Mouse (Mus musculus): ENCODE data around the gene Prss36.
"Not testable (repeated sequence)": the region's sequence is repeated elsewhere in the genome, so short reads cannot be mapped to it uniquely, and the experiment has no call there.

Gene Prss36

GRCm38 (mm10) chr7:127899997-127900396, 46.5 kb downstream of the Prss36 start:
- DNase-seq, result no peak

DNA sequence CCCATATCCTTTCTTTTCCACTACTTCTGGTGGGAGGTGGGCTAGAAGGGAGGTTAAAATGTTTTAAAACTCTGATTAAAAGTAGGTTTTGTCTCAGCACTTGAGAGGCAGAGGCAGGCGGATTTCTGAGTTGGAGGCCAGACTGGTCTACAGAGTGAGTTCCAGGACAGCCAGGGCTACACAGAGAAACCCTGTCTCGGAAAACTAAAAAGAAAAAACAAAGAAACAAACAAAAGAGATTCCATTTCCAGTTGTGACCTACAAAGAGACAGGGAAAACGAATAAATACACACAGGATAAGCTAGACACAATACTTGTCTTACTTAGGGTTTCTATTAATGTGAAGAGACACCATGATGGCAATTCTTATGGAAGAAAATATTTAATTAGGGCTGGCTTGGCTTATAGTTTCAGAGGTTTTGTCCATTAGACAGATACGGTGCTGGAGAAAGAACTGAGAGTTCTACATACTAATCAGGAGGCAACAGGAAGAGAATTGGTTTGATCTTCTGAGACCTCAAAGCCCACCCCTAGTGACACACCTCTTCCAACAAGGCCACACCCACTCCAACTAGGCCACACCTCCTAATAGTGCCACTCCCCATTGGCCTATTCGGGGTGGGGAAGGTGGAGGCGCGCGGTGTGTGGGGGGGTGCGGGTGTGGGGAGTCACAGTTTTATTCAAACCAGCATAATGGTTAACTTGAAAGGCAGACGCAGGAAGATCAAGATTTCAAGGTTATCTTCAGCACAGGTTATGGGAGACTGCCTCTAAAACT, 48.2 kb downstream of the Prss36 start:
- DNase-seq, result no peak

- DNase-seq, result no peak
Observed at GRCm38 (mm10) chr7:127897542-127897941, 49.0 kb downstream of the Prss36 start.

GRCm38 (mm10) chr7:127896384-127896783, 50.1 kb downstream of the Prss36 start:
- peak; percentile 77 to 90 for DNase-seq

- not testable (repeated sequence) for DNase-seq
Observed at GRCm38 (mm10) chr7:127895891-127896290, 50.6 kb downstream of the Prss36 start.

GRCm38 (mm10) chr7:127895442-127895841, 51.1 kb downstream of the Prss36 start, which contains the start of the genes Gm21974 and Vkorc1:
Gm21974 (minus strand) TSS chr7:127895454.
Vkorc1 (minus strand) TSS chr7:127895617.
- peak; percentile 97 for DNase-seq

DNA sequence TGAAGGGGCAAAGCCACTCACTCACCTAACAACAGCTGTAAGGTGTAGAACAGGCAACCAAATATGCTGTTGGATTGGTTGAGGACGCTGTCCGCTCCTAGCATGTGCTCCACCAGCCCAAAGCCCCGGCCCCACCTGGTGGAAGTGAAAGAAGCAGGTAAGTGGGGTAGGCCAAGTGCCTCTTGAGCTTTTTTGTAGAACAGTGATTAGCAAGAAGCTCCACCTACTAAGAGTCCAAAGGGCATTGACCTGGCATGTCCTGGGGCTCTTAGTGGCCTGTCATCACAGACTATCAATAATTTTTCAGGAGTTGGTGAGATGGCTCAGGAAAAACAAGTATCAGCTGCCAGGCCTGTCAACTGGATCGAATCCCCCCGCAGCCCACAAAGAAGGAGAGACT, 52.0 kb downstream of the Prss36 start:
- no peak for DNase-seq

GRCm38 (mm10) chr7:127890798-127891197, 55.7 kb downstream of the Prss36 start, which contains the start of gene Prss53:
Prss53 (minus strand) TSS chr7:127890970.
- peak in 1 of 2 experiments; percentile 43 for DNase-seq

GRCm38 (mm10) chr7:127888821-127889220, 57.7 kb downstream of the Prss36 start:
- no peak for DNase-seq

DNA sequence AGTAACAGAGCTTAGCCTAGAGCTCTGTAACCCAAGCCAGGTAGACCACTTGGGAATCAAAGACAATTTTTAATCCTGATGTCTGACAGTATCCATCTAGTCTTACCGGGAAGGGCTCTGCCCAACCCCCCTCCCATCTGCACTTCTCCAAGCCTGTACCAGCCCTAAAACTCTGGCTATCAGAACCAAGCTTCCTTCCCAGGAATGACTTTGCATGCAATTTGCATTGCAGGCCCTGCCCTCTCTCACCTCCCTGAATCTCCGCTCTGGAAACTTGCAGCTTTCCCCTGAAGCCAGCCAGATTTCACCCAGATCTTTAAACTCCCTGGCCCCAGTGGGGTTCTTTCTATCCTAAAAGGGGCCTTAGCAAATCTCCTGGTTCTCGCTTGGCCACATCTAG, 58.7 kb downstream of the Prss36 start:
- no peak for DNase-seq

DNA sequence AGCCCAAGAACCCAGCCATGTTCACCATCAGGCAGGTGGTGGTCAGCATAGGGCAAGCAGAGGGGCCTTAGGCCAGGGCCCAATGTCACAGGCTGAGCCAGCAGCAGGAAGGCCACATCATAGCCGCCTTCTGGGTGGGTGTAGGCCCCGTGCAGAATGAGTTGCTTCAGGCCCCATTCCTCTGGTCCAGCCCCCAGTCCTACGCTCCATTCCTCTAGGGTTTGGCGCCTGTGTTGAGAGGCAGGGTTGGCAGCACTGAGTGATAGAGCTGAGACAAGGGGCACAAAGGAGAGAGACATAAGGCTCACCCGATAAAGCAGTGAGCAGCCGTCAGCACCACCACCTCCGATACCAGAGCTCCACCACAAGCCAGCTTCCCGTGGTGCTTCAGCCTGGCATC, 59.3 kb downstream of the Prss36 start:
- no peak for DNase-seq

DNA sequence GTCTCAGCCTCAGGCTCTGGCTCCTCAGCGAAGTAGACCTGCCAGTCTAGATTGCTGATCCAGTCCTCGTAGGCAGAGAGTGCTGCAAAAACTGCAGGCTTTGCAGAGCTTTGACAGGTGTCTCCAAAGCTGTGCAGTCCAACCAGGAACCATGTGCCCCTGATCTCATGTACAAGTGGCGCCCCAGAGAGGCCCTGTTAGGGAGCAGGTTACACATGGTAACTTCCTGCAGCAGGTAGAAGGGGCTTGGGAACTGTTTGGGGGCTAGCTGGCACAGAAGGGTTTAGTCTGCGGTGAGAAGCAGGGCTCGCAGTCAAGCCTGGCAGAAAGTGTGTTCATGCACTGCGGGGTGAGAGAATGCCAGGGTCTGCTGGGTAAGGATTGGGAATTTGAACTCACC, 60.0 kb downstream of the Prss36 start:
- DNase-seq, result no peak

- DNase-seq, result no peak
Observed at GRCm38 (mm10) chr7:127885951-127886350, 60.6 kb downstream of the Prss36 start.
